Mouse (Mus musculus) myocyte (in vitro differentiated cells): ENCODE measurements around the gene Pgp.

Experiments used
- E2F4 ChIP-seq: IDR thresholded peaks from one replicate; pipeline ENCODE4 v1.6.1; 2011; ENCODE audit warnings: mild to moderate bottlenecking, control low read depth, moderate library complexity; ENCODE audit not compliant: insufficient read depth
- POLR2A ChIP-seq: IDR thresholded peaks from one replicate; pipeline ENCODE4 v1.6.1; 2011; ENCODE audit warnings: low read depth, mild to moderate bottlenecking, control low read depth, moderate library complexity; ENCODE audit not compliant: insufficient read length

GRCm38 (mm10) chr17:24461580-24461979, 8.6 kb upstream of the Pgp start:
- TF ChIP-seq POLR2A (no peak), E2F4 (no peak)
